Mouse (Mus musculus) cerebellum, adult 2 months (tissue): ENCODE data around the gene 2810006K23Rik.

ENCODE experiments used
- CTCF ChIP-seq: fragments of 200-500 bp; IDR thresholded peaks from 2 replicates; pipeline ENCODE4 v1.5.1; 2011; ENCODE audit warnings: low read depth, mild to moderate bottlenecking, control low read depth, low read length, moderate library complexity, borderline replicate concordance; ENCODE audit not compliant: insufficient read depth
- POLR2A ChIP-seq: fragments of 200-500 bp; IDR thresholded peaks from 2 replicates; pipeline ENCODE4 v1.6.1; 2011; ENCODE audit warnings: low read length, control low read depth, borderline replicate concordance; ENCODE audit not compliant: insufficient read depth

DNA sequence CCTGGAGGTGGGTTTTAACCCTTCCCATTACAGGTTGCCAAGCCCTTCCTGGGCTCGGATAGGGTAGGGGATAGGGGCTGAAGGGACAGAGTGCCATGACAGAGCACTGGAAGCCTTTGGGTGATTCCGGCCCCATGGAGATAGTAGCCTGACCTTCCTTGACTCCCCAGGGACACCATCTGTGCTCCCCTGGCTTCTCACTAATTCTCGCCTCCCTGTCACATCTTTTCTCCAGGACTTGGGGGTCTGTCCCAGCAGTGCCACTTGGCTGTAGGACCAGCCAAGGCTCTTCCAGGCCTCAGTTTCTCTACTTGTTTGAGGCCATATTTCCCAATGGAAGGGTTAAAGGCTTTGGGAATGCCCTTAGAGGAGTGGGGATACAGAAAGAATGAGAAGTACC is 23.7 kb downstream of the 2810006K23Rik start:
- TF ChIP-seq POLR2A (no peak), CTCF (no peak)
